Mouse (Mus musculus) embryo, embryonic 11 days (tissue): ENCODE measurements around the gene Kirrel.
A peak's percentile ranks its signal among the peaks of the same experiment; 100 is the strongest.
"Not testable (repeated sequence)": the region's sequence is repeated elsewhere in the genome, so short reads cannot be mapped to it uniquely, and the experiment has no call there.

Experiments
- DNase-seq: peaks from one replicate; pipeline ENCODE4 v3.0.0-alpha.2; 2015

Kirrel gene

GRCm38 (mm10) chr3:87131694-87132347, 42.7 kb downstream of the Kirrel start:
- DNase-seq: no peak

- no peak for DNase-seq
These were observed 43.6 kb downstream of the Kirrel start for GRCm38 (mm10) chr3:87130933-87131332.

DNA sequence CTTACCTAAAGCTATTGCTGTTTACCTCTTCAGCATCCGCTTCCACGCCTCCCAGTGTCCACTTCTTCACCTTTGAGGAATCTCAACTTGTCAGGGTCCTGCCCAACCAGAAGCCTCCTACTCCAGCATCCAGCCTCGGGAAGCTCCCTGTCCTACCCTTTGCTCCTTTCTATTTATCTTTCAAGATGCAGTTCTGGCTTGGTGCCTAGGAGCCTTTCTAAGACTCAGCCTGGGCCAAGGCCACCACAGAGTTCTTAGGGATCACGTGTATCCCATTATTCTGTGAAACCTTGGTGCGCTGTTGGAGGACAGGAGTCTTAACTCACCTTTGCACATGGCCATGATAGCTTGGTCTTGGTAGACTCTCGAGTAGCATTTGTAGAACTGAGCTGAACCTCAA, 50.8 kb downstream of the Kirrel start:
- no peak for DNase-seq

DNA sequence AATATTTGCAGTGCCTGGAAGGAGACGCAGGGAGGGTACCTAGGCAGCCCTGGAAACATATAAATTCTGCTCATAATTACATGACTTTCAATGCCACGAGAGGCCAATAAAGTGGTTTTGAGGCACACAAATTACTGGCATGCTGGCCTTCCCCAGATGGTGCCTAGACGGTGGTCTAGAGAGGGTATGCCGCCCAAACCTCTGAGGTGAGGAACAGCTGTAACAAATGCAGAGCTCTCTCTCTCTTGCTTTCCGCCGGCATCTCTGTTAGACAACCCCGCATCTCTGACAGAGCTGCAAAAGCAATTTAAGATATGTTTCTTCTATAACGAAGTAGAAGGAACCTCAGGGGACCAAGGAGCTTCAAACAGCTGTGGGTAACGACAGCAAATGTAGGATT, 56.3 kb downstream of the Kirrel start:
- DNase-seq: no peak

- no peak for DNase-seq
These were observed 56.9 kb downstream of the Kirrel start for GRCm38 (mm10) chr3:87117632-87118031.

GRCm38 (mm10) chr3:87115726-87116540, 58.6 kb downstream of the Kirrel start:
- no peak for DNase-seq

- no peak for DNase-seq
These were observed 59.3 kb downstream of the Kirrel start for GRCm38 (mm10) chr3:87115271-87115670.

DNA sequence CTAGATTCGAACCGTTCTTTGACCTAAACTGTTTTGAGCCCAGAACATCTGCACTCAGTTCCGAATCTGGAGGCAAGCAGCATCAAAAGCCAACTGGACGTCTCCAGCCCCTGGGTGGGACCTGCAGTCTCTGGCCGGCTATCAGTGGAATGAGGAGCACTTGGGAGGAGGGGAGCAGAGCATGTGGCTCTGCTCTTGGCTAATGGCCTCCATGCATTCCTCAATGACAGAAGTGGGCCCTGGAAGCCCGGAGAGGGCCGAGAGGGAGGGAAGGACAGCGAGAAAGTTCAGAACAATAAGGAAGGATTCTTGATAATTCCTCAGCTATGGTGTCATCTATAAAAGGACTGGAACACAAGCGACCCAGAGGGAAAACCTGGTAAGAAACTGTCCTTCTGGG, 59.7 kb downstream of the Kirrel start:
- no peak for DNase-seq

- not testable (repeated sequence) for DNase-seq
These were observed 60.7 kb downstream of the Kirrel start for GRCm38 (mm10) chr3:87113881-87114280.

GRCm38 (mm10) chr3:87112264-87112663, 62.3 kb downstream of the Kirrel start:
- no peak for DNase-seq

GRCm38 (mm10) chr3:87104856-87105255, 69.7 kb downstream of the Kirrel start:
- DNase-seq: no peak

DNA sequence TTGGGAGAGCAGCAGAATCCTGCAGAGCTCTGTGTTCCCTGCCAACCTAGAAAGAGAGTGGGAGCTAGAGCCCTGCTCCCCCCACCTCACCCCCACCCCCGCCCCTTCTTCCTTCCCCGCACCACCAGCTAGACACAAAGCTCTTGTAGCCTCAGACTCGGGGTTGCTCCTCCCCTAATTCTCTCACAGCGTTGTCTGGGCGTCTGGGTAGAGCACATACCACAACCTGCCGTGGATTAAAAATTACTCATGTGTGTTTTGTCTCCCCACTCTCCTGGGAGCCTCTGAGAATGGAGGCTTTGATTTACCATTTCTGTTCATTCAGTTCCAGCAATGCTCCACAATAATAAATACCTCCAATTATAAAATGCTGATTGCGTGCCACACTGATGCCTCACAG, 72.2 kb downstream of the Kirrel start:
- DNase-seq: peak; percentile 35

DNA sequence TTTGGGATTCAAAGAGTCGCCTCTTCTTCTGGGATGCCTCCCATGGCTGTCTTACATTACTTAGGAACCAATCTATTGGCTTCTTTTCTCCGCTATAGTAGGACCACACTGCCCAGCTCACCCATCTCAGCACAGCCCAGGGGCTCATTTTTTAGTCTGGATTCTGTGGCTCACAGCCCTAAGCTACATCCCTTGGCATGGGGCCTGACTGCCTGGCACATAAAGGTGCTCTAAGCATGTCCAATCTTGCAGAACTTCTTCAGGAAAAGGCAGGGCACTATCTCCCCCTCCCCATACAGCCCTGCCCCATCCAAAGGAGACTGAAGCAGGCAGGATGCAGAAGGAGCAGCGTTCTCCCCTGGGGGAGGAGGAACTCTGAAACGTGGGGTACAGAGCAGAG, 73.6 kb downstream of the Kirrel start:
- no peak for DNase-seq

GRCm38 (mm10) chr3:87097969-87098946, 76.3 kb downstream of the Kirrel start:
- no peak for DNase-seq

- DNase-seq: no peak
These were observed 77.3 kb downstream of the Kirrel start for GRCm38 (mm10) chr3:87097205-87097604.

- DNase-seq: no peak
These were observed 80.8 kb downstream of the Kirrel start for GRCm38 (mm10) chr3:87093718-87094117.

GRCm38 (mm10) chr3:87089694-87090565, 84.6 kb downstream of the Kirrel start:
- DNase-seq: peak; percentile 79

DNA sequence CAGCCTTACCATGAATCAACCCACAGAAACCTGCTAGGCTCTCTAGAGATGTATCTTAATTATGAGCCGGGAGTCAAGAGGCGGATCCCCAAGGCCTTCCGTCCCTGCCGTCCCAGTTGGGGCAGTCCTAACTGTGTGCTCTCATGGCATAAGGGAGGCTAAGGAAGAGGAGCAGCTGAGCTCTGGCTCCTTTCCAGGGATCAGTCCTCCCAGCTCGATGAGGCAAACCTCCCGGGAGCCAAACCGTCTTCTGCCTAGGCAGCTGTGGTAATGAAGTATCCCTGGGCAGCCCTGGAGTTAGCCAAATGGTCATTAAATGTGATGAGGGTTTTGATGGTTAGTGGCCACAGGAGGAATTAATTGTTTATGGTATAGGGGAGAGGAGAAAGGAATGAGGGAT, 87.4 kb downstream of the Kirrel start:
- no peak for DNase-seq

DNA sequence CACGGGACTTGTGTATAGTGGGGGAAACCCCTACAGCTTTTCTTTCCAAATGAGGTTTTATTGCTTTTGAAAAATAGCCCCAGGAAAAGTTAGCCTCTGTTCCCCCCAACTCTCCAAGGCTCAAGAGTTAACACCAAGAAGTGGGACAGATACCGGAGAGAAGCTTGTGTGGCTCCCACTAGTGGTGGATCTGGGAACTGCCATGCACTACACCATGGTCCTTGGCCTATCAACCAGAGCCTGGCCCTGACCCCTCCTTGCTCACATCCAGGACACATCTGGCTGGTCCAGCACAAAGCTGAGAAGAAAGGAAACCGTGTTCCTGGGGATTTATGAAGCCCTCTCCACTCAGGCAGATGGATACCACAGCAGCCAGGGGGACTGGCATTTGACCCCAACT, 92.3 kb downstream of the Kirrel start:
- peak; percentile 53 for DNase-seq

DNA sequence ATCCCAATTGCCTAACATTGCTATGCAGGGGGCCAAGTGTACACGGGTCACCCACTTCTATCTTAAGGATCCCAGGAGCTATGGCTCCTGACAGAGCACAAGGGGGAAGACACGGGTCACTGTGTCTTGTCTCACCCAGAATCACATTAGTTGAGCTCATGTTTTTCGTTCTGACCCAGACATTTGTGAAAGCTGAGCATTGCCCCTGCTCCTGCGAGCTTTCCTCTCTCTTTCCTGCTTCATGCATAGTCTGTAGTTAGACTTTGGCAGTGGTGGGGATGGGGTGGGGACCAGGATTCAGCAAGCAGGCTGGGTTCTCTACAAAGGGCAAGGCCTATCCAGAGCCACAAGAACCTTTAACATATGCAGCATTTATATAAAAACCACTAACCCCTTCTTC, 94.8 kb downstream of the Kirrel start:
- DNase-seq: no peak

DNA sequence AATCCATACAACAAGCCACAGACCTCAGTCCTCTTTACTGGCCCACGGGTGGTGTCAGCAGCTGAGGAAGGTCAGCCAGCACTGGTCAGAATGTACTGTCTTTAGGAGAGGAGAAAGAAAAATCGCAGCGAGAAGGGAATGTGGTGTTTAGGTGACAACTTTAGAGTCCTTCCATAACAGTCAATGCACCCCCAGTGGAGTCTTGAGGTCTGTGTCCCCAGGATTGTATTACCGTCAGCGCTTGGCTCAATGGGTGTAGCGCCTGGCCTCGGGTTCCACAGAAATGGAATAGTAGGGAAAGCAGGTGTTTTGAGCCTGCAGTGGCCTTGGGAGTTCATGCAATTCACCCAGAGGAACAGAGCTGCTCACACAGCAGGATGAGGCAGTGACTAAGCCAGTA, 95.2 kb downstream of the Kirrel start:
- no peak for DNase-seq

DNA sequence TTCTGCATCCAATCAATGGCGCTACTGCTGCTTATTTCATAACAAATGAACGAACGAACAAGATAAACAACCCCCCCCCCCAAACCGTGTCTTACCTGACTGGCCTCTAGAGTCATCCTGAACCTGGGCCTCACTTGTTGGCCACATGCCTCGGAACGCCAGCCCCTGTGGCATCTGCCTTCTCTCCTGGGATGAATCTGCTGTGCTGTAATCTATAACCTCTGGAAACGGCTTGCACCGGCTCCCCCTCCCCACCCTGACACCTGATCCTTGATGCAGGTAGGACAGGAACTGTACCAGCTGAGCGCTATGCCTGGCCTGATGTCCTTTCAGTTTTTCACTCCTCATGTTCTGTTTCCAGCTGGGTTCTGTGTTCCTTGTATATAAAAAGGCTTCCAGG, 96.9 kb downstream of the Kirrel start:
- no peak for DNase-seq
